Mouse (Mus musculus) colon, adult 2 months (tissue): Measurements from ENCODE around the gene Irf8. TPM values are rescaled to one million over a fixed set of nuclear protein-coding genes. Genes with fewer than 3 reads are reported as not detected.

ENCODE experiments used
- polyA plus RNA-seq: library from polyadenylated mRNA; depleted of rRNA; stranded (reverse); fragments of >200 nt; gene quantifications from 2 replicates; pipeline ENCODE4 v1.2.3, GENCODE M21; 2012; rRNA removed

The Irf8 gene
- polyA plus RNA-seq = 57.2 and 65.8 TPM in 2 replicates

DNA sequence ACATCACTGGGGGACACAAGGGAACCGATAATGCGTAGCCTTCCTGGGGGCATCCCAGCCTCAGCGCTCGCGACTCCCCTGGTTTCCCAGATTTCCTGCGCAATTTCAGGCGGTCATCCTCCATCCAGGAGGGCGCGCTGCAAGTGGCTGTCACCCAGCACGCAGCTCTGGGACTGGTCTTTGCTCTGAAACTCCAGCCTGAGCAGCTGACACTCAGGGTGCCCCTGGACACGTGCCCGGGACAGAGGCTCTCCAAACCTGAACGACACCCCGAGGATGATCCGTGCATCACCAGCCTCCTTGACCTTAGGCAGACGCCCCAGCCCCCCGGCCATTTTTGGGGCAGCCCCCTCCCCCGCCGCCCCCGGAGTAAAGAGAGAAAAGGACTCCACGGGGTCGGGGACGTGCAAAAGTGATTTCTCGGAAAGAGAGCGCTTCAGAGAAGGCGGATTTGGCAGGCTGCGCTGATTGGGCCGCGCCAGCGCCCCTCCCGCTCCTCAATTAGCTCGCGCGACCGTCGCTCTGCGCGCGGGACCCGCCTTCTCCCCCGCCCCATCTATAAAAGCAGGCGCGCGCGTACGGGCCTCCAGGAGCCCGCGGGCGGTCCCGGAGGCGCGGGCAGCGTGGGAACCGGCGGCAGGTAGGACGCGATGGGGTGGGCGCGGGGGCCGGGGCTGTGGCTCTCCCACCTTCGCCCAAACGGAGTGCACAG lies at the start of gene Irf8:
TSS of gene Irf8 (plus strand) at position 589 of the 712 bp plus-strand sequence.

Other genes starting within 250 kb of the Irf8 start
- gene Gins2, start 147.1 kb upstream of the Irf8 start, polyA plus RNA-seq = 23.6 and 25.5 TPM in 2 replicates
- 5.9 and 9.7 TPM in 2 replicates for gene 1190005I06Rik, start 88.7 kb upstream of the Irf8 start, polyA plus RNA-seq
- 3.2 TPM in 1 of 2 replicates, not detected in the other for gene Gm27021, start 68.3 kb upstream of the Irf8 start, polyA plus RNA-seq
- 1,471 and 1,689 TPM in 2 replicates for gene Cox4i1, start 68.1 kb upstream of the Irf8 start, polyA plus RNA-seq
- gene Emc8, start 67.8 kb upstream of the Irf8 start, polyA plus RNA-seq = 80.8 and 99.7 TPM in 2 replicates